Mouse (Mus musculus) cerebral cortex, adult 2 months (tissue): ENCODE results near the gene Pros1.

Source experiments
- WGBS: fragments of 180-500 bp; shearing (Covaris S2); methylation state at CpG from one replicate; pipeline ENCODE4 v1.1.7; 2018; 5-methylcytosine and 5-hydroxymethylcytosine counted together

The Pros1 gene

GRCm38 (mm10) chr16:62854191-62855068 lies at the start of gene Pros1:
TSS of gene Pros1 (plus strand) at chr16:62854307.
- 5% methylated on average over 42 of the region's 42 CpGs for WGBS

GRCm38 (mm10) chr16:62804621-62805020 lies 49.5 kb upstream of the Pros1 start:
- 67% methylated on average over 3 of the region's 3 CpGs for WGBS

DNA sequence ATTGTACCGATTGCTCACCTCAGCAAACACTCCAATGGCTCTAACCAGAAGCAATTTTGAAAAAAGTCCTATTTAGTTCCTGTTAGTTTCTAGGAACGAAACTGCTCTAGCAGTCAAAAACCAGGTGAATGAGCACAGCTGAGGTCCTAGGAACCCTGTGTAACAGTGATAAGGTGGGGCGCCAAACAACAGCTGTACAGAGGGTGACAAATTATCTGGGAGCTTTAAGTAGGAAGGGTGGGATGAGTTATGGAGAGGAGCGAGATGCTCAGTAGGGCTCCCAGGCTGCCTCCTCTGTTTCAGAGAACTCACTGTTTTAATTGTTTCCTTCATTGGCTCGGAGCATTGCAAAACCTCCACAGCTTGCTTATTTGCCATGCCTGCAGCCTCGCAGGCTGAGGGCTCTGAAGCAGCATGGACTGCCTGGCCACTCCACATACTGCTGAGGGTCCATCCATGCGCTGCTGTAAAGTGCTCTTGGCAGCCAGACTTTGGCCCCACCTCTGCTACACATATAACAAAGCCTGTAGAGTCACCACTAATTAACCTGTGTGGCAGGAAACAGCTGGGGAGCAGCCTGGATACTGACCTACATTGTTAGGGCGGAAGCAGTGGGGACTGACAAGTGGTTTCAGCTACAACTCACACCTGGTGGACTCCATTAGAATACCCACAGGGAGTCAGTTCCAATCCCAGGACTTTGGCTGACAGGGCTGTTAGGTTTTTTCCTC lies 46.7 kb upstream of the Pros1 start:
- 61% methylated on average over 8 of the region's 8 CpGs for WGBS

- 95% methylated on average over 4 of the region's 4 CpGs for WGBS
Measured at GRCm38 (mm10) chr16:62810855-62811254, 43.3 kb upstream of the Pros1 start.

DNA sequence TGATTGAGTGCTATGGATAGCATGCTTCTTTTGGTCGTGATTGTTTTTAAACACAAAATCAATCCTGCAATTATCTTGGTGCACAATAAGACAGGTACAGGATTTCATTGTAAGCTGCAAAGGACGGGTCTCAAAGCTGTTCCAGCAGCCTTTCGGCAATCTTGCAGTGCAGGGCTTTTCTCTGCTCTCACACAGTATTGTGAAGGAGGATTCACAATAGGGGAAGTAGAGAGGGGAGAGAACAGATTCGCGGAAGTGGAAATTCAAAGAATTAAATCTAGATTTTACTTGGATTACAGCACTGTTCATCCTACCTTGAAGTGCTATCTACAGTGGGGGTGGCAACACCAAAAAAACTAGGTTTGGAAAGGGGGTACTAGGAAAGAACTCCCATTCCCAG lies 40.3 kb upstream of the Pros1 start:
- 47% methylated on average over 5 of the region's 5 CpGs for WGBS

GRCm38 (mm10) chr16:62814491-62814890 lies 39.6 kb upstream of the Pros1 start, which contains the start of gene Stx19:
TSS of gene Stx19 (plus strand) at chr16:62814676.
- 87% methylated on average over 5 of the region's 5 CpGs for WGBS

- 72% methylated on average over 6 of the region's 6 CpGs for WGBS
Measured at GRCm38 (mm10) chr16:62822472-62822871, 31.6 kb upstream of the Pros1 start.

DNA sequence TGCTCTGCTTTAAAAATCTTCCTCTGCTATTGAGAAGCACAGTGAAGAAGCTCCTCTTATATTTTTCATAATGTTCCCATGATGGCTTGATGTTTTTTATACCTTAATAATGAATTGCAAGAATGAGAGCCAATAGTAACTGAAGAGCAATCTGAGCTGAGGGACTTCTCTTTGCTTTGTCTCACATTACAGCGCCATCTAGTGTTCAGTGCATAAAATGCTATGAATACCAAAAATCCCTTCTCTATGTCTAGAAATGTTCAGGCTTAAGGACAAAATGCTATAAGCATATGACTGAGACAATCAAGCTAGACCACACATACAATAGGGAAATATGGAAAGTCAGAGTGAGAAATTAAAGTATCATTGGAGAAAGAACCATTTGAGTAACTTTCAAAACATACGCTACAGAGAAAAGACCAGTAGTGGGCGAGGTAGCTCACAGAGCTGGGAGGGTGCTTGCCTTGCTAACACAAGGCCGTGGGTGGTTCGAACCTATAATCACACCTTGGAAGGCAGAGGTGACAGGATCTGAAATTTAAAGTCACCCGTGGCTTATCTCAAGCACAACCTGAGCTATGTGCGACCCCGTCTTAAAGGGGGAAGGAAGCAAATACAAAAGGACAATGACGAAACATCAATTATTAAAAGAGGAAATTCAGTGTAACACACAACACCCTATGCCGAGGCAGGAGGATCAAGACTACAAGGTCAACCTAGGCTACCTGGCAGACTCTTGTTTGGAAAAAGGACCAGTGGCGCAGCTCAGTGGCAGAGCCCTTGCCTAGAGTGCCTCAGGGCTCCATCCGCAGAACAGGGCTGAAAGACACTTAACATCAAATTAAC lies 27.7 kb upstream of the Pros1 start:
- WGBS: 67% methylated on average over 12 of the region's 12 CpGs

DNA sequence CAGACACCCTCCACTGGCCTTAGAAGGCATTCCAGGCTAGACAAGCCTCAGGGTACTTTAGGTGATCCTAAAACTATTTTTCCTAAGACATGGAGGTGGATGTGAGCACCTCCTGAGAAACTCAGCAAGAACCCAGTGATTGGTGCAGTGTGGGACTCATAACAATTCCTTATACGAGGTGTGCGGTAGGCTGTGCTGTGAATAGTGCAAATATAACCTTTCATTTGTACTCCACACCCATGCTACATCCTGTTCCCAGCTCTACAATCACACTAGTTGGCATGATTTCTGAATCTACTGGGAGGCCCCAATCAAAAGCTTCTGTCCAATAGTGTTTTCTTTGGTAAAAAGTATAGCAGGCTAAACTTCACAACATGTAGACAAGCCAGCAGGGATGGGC lies 22.1 kb upstream of the Pros1 start:
- 68% methylated on average over 2 of the region's 2 CpGs for WGBS

- 39% methylated on average over 4 of the region's 4 CpGs for WGBS
Measured at GRCm38 (mm10) chr16:62832481-62832880, 21.6 kb upstream of the Pros1 start.

GRCm38 (mm10) chr16:62834016-62834735 lies 19.9 kb upstream of the Pros1 start:
- WGBS: 77% methylated on average over 3 of the region's 3 CpGs

DNA sequence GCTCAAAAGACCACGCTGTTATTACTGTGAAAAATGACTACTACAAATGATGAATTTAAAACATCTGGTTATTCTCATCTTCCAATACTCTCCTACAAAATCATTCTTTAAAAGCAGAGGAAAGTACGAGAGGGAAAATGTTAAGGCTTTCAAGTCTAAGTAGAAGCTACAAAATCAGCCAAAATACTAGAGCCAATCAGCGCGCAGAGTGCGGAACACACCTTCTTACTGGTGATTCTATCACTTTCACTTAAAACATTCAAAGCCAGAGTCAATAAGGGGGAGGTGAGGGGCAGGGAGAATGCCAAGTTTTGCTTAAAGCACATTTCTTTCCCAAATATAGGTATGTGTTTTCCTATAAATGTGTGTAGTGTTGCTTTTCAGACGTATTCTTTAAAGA lies 8.8 kb upstream of the Pros1 start:
- WGBS: 66% methylated on average over 6 of the region's 6 CpGs

- under 1% methylated on average over 52 of the region's 52 CpGs for WGBS
Measured at GRCm38 (mm10) chr16:62846498-62847312, 7.4 kb upstream of the Pros1 start, which contains the start of gene Arl13b. TSS of gene Arl13b (minus strand) at chr16:62847040.

DNA sequence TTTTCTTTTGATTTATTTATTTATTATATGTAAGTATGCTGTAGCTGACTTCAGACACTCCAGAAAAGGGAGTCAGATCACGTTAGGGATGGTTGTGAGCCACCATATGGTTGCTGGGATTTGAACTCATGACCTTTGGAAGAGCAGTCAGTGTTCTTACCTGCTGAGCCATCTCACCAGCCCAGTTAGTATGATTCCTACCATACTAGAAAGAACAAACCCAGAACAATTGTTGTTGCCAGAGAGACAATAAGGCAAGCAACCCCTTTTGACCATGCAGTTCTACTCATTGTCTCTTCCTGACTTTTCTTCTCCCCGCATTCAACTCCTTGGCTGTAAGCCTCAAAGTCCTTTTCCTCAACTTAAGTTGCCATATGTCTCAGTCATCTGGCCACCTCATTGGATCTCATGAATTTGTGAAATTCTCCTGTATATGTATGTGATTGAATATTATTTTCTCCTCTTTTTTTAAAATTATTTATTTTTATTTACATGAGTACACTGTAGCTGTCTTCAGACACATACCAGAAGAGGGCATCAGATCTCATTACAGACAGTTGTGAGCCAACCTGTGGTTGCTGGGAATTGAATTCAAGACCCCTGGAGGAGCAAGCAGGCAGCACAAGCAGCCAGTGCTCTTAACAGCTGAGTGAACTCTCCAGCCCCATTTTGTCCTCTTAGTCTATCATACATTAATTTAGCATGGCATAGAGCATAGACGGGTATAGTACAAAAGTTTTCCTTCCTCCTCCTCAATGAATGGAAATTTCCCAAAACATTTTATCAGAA lies 1.4 kb upstream of the Pros1 start:
- WGBS: 88% methylated on average over 3 of the region's 3 CpGs

- WGBS: 9% methylated on average over 3 of the region's 3 CpGs
Measured at GRCm38 (mm10) chr16:62853611-62854126, 438 bp upstream of the Pros1 start.

GRCm38 (mm10) chr16:62855385-62855784 lies 1.3 kb downstream of the Pros1 start:
- WGBS: 67% methylated on average over 6 of the region's 6 CpGs

DNA sequence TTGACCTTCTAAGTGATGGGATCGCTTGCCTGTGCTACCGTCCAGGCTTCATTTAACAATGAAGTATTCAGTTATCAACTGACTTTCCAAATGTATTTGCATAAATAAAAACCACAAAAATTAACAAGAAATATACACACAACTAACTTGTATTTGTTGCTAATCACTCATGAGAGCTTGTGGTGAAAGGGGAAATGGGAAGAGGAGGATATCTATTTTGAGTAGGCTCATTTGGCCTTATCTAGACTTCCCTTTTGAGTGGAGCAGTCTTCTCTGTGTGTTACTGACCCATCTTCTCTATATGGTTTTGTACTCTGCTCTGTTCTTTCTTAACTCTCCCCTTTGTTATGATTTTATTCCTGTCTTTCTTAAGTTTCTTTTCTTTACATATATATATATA lies 2.2 kb downstream of the Pros1 start:
- WGBS: 83% methylated on average over 2 of the region's 2 CpGs

DNA sequence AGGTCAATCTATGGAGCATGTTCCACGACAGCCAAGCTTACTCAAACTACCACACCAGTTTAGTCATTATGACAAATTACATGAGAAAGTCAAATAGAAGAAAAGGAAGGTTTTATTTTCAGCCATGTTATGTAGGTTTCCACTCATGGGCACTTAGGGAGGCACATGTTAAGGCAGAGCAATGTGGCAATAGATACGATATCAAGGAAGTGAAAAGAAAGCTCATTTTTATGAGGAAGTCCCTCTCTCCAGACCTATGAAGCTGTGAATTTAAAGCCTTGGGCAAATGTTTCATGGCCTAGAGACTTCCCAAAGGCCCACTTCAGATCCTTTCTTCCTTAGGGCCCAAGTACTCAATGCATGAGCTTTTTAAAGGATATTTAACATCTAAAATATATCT lies 3.4 kb downstream of the Pros1 start:
- 96% methylated on average over 2 of the region's 2 CpGs for WGBS

GRCm38 (mm10) chr16:62858018-62858417 lies 3.9 kb downstream of the Pros1 start:
- 91% methylated on average over 1 of the region's 1 CpGs for WGBS
